Mouse (Mus musculus) lung, embryonic 16.5 days (tissue): ENCODE results near the gene Gm49387. TPM values are rescaled to one million over a fixed set of nuclear protein-coding genes. Genes with fewer than 3 reads are reported as not detected.

Source experiments
- ATAC-seq: fragments of 200-750 bp; cut with Nextera tagmentation; 2 replicates; pipeline ENCODE4 v1.8.0; 2017; ENCODE audit warnings: low read depth, mild to moderate bottlenecking, moderate library complexity
- H3K27ac ChIP-seq: fragments of 300-500 bp; sonication (generic); 2 replicates; pipeline ENCODE4 v1.5.1; 2014; ENCODE audit warnings: mild to moderate bottlenecking, control low read depth, low read length
- H3K27me3 ChIP-seq: fragments of 300-500 bp; sonication (generic); 2 replicates; pipeline ENCODE4 v1.6.1; 2014; ENCODE audit warnings: low read depth, low read length, mixed read lengths; ENCODE audit not compliant: control insufficient read depth, insufficient read depth
- H3K36me3 ChIP-seq: fragments of 300-500 bp; sonication (generic); 2 replicates; pipeline ENCODE4 v1.6.1; 2014; ENCODE audit warnings: low read length; ENCODE audit not compliant: control insufficient read depth, insufficient read depth
- H3K4me1 ChIP-seq: fragments of 300-500 bp; sonication (generic); replicated peaks from 2 replicates; pipeline ENCODE4 v1.6.1; 2014; ENCODE audit warnings: low read length, mixed read lengths; ENCODE audit not compliant: control insufficient read depth, insufficient read depth
- H3K4me2 ChIP-seq: fragments of 300-500 bp; sonication (generic); 2 replicates; pipeline ENCODE4 v1.6.1; 2014; ENCODE audit warnings: low read depth, low read length, control low read depth
- H3K4me3 ChIP-seq: fragments of 300-500 bp; sonication (generic); 2 replicates; pipeline ENCODE4 v1.5.1; 2014; ENCODE audit warnings: mild to moderate bottlenecking, low read length, control low read depth
- H3K9ac ChIP-seq: fragments of 300-500 bp; sonication (generic); 2 replicates; pipeline ENCODE4 v1.6.1; 2014; ENCODE audit warnings: low read length, control low read depth
- H3K9me3 ChIP-seq: fragments of 300-500 bp; sonication (generic); 2 replicates; pipeline ENCODE4 v1.6.1; 2016; ENCODE audit warnings: low read length; ENCODE audit not compliant: control insufficient read depth
- WGBS: fragments of 180-500 bp; shearing (Covaris S2); extraction: QIAGEN DNeasy Blood & Tissue Kit; methylation state at CpG from one replicate; pipeline ENCODE4 v1.1.7; 2014; 5-methylcytosine and 5-hydroxymethylcytosine counted together
- polyA plus RNA-seq: library from polyadenylated mRNA; unstranded; fragments of >200 nt; fragmentation: Nextera tagmentation; extraction: Ambion mirVana; gene quantifications from 2 replicates; pipeline ENCODE4 v1.2.1, GENCODE M21; 2015

Gene Gm49387
- polyA plus RNA-seq, 1 experiment from 2014 or later = 1.6 TPM

DNA sequence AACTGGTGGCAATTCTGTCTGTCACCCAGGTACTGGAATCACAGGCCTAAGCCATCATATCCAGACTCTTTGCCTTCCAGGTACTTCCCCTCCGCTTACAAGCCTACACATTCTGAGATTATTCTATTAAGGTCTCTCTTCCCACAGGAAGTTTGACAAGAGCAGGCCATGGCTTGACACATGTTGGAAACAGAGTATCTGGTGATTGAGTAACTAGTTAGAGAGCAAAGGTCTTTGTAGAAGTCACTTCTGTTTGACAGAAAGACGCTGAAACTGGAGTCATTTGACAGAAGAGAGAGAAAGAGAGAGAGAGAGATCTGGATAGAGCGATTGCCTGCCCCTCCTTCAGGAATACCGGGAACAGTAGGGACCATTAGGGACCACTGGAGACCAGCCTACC lies 109.8 kb downstream of the Gm49387 start:
- WGBS = 78% methylated on average over 4 of the region's 4 CpGs
- Histone ChIP-seq H3K4me3 (no peak overlapping the region), H3K4me1 (no peaks in the 10 kb centered on the region; the same call in 1 of the 2 replicates), H3K9me3 (no peaks in the 10 kb centered on the region), H3K27me3 (no peaks in the 10 kb centered on the region), H3K27ac (no peak overlapping the region), H3K9ac (no peak overlapping the region), H3K4me2 (no peak overlapping the region), H3K36me3 (no peaks in the 10 kb centered on the region)
- ATAC-seq = no peak

DNA sequence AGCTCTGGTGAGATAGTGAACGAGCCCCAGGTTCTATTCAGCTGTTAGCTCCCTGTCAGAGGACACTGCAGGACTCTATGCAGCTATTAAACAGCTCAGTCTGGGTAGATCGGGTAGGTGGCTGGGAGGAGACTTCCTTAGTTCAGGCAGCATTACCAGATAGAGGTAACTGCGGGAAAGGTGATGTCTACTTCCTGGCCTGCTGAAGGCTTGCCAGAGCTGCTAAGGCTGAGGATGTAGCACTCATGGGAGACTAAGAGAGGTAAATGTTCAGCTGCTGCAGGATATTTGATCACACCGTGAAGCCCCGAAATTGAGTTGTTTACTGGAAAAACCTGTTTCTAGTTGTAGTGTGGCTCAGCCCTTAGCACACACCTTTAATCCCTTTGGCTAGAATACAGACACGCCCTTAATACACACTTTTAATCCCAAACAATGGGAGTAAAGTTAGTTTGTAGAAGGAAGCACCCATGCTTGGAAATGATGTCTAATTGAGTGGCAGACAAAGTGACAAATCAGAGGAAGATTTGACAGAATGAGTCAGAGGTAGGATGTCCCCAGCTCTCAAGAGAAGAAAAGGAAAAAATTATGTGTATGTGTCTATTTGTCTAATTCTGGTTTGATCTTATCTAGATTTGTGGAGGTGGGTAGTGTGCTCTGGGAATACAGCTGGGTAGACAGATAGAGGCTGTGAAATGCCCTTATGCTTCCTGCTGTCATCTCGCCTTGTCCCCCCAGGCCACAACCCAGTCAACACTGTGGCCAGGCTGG lies 115.5 kb downstream of the Gm49387 start:
- no peaks in the 10 kb centered on the region for H3K36me3 ChIP-seq
- H3K9me3 ChIP-seq = no peaks in the 10 kb centered on the region
- no peak overlapping the region for H3K4me3 ChIP-seq
- no peaks in the 10 kb centered on the region for H3K27me3 ChIP-seq
- no peak overlapping the region for H3K27ac ChIP-seq
- ATAC-seq = no peak
- H3K4me1 ChIP-seq = no peaks in the 10 kb centered on the region
- no peak overlapping the region for H3K9ac ChIP-seq
- no peak overlapping the region for H3K4me2 ChIP-seq
- WGBS = 69% methylated on average over 7 of the region's 7 CpGs

DNA sequence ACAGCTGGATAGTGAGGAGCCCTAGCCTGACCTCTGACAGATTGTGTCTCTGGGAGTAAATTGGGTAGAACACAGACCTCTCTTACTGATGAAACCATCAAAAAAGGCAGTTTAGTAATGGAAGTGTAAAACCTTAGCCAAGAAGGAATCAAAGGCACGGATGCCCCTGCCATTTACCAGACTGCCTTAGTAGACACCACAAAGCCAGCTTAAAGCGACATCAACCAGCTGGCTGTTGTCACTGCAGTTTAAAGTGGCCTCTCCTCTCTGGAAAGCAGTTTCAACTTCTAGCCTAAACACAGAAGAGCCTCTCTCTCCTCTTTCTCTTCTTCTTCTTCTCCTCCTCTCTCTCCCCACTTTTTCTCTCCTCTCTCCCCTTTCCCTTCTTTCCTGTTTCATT lies 119.4 kb downstream of the Gm49387 start:
- no peak for ATAC-seq
- no peak overlapping the region for H3K27ac ChIP-seq
- H3K4me3 ChIP-seq = no peak overlapping the region
- no peak overlapping the region for H3K9ac ChIP-seq
- 0 out of 2 replicates have a peak, but pooled peaks cover 5% of the 10 kb centered on the region for H3K4me1 ChIP-seq
- H3K27me3 ChIP-seq = no peaks in the 10 kb centered on the region
- H3K9me3 ChIP-seq = no peaks in the 10 kb centered on the region
- H3K4me2 ChIP-seq = no peak overlapping the region
- 42% methylated on average over 2 of the region's 2 CpGs for WGBS
- no peaks in the 10 kb centered on the region for H3K36me3 ChIP-seq

DNA sequence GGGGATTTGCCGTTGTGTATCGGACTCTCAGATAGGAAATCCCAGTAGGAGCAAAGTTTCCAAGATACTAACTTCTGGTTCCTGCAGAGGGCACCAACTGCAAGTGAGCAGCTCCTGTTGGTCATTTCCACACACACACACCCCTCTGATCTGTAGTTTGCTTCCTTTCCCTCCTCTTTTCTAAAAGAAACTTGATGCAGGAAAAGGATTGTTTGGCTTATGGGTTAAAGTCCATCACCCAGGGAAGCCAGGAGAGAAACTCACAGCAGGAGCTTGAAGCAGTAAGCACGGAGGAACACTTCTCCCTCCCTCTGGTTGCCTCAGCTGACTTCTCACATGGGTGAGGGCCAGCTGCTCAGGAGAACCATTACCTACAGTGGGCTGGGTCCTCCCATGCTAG lies 121.5 kb downstream of the Gm49387 start:
- no peak for ATAC-seq
- Histone ChIP-seq H3K9ac (no peak overlapping the region), H3K4me2 (no peak overlapping the region)

DNA sequence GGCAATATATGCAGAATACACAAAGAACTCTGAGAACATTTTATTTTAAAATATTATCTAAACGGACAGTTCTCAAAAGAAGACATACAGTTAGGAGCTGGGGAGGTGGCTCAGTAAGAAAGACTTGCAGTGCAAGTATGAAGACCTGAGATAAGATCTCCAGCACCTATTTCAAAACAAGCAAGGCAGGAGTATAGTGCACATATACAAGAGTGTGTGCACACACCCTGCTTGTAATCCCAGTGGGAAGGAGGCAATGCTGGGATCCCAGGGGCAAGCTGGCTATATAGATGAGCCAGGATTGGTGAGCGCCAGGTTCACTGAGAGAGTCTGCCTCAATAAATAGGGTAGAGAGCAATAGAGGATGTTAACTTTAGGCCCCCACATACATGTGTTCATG lies 124.8 kb downstream of the Gm49387 start:
- Histone ChIP-seq H3K4me2 (no peak overlapping the region), H3K36me3 (no peaks in the 10 kb centered on the region), H3K27ac (no peak overlapping the region), H3K9ac (no peak overlapping the region), H3K4me1 (0 out of 2 replicates have a peak, but pooled peaks cover 5% of the 10 kb centered on the region), H3K4me3 (no peak overlapping the region), H3K27me3 (no peaks in the 10 kb centered on the region), H3K9me3 (peaks cover 2% of the 10 kb centered on the region; the same call in 1 of the 2 replicates)
- ATAC-seq = no peak
- 86% methylated on average over 2 of the region's 2 CpGs for WGBS

More for the DNA sequence above, 121.5 kb downstream of the Gm49387 start:
- WGBS = 18% methylated on average over 3 of the region's 3 CpGs
- Histone ChIP-seq H3K27me3 (no peaks in the 10 kb centered on the region), H3K36me3 (no peaks in the 10 kb centered on the region), H3K4me3 (no peak overlapping the region), H3K4me1 (0 out of 2 replicates have a peak, but pooled peaks cover 5% of the 10 kb centered on the region), H3K27ac (no peak overlapping the region), H3K9me3 (peaks cover 2% of the 10 kb centered on the region; the same call in 1 of the 2 replicates)

DNA sequence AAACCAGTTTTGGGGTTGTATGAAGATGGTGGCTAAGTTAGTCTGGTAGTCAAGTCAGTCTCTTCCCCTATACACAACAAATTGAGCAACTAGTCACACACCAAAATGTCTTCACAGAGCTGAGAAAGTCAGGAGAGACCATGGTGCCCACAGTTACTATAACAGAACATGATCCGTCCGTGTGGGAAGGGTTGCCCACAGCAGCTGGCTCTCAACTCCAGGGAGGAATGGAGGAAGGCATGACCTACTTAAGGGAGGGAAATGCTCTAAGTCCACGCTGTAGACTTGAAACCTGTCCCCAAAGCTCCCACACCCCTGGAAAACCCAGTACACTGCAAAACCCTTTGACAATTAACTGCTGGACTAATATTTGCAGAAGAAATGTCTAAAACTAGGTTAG lies 130.4 kb downstream of the Gm49387 start:
- no peak for ATAC-seq

DNA sequence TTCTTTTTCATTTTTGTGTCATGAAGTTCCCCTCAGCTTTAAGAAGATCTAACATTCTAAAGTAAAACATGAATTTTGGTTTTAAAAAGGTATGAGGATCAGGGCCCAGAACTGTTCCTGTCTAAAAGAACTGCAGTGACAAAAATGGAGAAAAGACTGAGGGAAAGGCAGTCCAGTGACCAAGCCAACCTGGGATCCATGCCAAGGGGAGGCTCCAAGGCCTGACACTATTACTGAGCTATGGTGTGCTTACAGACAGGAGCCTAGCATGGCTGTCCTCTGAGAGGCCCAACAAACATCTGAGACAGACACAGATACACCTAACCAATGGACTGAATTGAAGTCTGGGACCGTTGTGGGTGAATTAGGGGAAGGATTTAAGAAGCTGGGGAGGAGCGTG lies 130.8 kb downstream of the Gm49387 start:
- H3K9ac ChIP-seq = no peak overlapping the region
- peaks cover 2% of the 10 kb centered on the region; the same call in 1 of the 2 replicates for H3K9me3 ChIP-seq
- peak; percentile 38; the same call in 1 of the 2 replicates for ATAC-seq
- peaks cover 38% of the 10 kb centered on the region for H3K36me3 ChIP-seq
- WGBS = 94% methylated on average over 2 of the region's 2 CpGs
- H3K27me3 ChIP-seq = no peaks in the 10 kb centered on the region
- no peak overlapping the region for H3K4me3 ChIP-seq
- no peak overlapping the region for H3K4me2 ChIP-seq
- no peaks in the 10 kb centered on the region for H3K4me1 ChIP-seq
- H3K27ac ChIP-seq = no peak overlapping the region

More for the DNA sequence above, 130.4 kb downstream of the Gm49387 start:
- H3K36me3 ChIP-seq = peaks cover 34% of the 10 kb centered on the region
- no peak overlapping the region for H3K4me3 ChIP-seq
- no peaks in the 10 kb centered on the region for H3K27me3 ChIP-seq
- WGBS = 81% methylated on average over 3 of the region's 3 CpGs
- H3K27ac ChIP-seq = no peak overlapping the region
- peaks cover 2% of the 10 kb centered on the region; the same call in 1 of the 2 replicates for H3K9me3 ChIP-seq
- no peak overlapping the region for H3K9ac ChIP-seq
- H3K4me1 ChIP-seq = no peaks in the 10 kb centered on the region
- no peak overlapping the region for H3K4me2 ChIP-seq

DNA sequence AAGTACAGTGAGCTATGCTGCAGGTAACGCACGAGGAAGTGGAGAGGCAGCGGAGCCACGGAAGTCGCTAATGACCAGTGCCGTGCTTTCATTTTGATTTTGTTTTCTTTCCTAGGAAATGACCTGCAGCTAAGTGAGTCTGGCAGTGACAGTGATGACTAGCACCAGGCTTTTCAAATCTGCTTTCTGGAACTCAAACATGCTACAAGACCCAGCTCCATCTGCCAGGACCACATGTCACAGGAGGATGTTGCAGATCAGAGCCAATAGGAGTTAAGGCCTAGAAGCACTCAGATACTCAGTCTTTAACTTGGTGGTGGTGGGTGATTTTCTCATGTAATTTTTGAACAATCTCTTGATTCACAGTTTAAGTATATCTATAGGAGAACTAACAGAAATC lies 134.2 kb downstream of the Gm49387 start:
- no peaks in the 10 kb centered on the region for H3K4me1 ChIP-seq
- H3K4me3 ChIP-seq = no peak overlapping the region
- 91% methylated on average over 6 of the region's 6 CpGs for WGBS
- H3K9ac ChIP-seq = no peak overlapping the region
- no peaks in the 10 kb centered on the region for H3K27me3 ChIP-seq
- no peak for ATAC-seq
- H3K36me3 ChIP-seq = peaks cover 66% of the 10 kb centered on the region
- no peak overlapping the region for H3K4me2 ChIP-seq
- no peaks in the 10 kb centered on the region for H3K9me3 ChIP-seq
- no peak overlapping the region for H3K27ac ChIP-seq

DNA sequence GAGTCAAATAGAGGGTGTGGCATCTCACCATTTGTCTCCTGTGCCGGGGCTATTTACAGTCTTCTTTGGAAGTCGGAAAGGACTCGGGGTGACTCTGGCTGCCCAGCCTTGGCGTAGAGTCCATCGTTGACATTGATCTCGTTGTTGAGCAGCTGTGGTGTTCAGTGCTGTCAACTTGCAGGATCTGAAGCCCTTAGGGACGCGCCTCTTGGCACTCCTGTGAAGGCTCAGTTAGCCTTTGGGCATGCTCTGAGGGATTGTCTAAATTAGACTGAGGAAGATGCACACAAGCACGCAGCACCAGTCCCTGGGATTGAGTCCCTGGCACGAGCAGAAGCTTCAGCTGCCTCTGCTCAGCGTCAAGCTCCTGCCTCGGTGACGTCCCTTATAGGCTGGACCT lies 137.3 kb downstream of the Gm49387 start:
- Histone ChIP-seq H3K4me3 (no peak overlapping the region), H3K4me2 (no peak overlapping the region), H3K27me3 (no peaks in the 10 kb centered on the region), H3K36me3 (peaks cover 68% of the 10 kb centered on the region), H3K27ac (no peak overlapping the region), H3K4me1 (no peaks in the 10 kb centered on the region), H3K9me3 (no peaks in the 10 kb centered on the region), H3K9ac (no peak overlapping the region)
- WGBS = 89% methylated on average over 13 of the region's 13 CpGs
- ATAC-seq = no peak
